8 mouse cellular contexts compared by ENCODE assay signal in the genomic region with DNA sequence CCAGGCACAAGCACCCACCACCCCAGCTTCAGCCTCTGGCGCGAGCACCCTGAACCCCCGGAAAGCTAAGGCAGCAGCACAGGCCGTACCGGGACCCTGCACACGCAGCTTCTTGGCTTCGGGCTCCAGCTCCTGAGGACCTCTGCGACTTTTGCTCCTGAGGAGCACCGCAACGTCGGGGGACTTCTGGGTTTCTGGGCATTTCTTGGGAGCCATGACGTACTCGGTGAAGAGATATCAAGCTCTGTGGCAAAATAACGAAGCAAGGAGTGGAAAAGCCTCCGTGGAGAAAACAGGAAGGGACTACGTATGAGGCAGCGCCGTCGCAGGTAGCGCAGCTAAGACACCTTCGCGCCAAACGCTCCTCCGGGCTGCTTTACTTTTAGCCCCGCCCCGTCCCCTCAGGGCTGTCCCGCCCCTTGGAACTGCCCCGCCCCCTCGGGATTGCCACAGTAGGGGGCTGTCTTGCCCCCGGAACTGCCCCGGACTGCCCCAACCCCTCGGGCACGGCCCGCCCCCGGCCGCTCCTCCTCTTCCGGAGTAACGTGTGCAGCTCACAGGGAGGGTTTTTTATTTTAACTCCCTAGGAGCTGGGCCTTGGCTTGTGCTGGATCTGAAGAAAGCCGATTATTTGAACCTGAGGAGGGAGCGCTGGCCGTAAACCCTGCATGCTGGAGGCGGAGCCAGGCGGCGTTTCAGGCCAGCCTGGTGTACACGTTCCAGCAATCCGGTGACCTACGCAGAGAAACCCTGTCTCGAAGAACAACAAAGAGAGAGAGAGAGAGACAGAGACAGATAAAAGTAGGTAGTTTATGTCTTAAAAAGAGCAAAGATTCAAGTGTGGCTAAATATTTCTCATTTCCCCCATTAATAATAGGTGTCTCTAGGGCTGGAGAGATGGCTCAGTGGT. TPM values are rescaled to one million over a fixed set of nuclear protein-coding genes. Genes with fewer than 3 reads are reported as not detected.
DNase-seq lines count a peak whose midpoint lies in the region; ATAC-seq lines count a peak whose summit lies in the region.

A gene (minus strand): TSS at position 382 of the 910 bp plus-strand sequence.

- H3K36me3 ChIP-seq in heart, embryonic 13.5 days, result peaks cover 16% of the 10 kb centered on the region
- peaks cover 6% of the 10 kb centered on the region for H3K36me3 ChIP-seq in liver, embryonic 12.5 days
- no peaks in the 10 kb centered on the region; the same call in 1 of the 2 replicates for H3K36me3 ChIP-seq in stomach, embryonic 15.5 days

- H3K9me3 ChIP-seq in heart, embryonic 13.5 days, result no peaks in the 10 kb centered on the region
- no peaks in the 10 kb centered on the region for H3K9me3 ChIP-seq in liver, embryonic 12.5 days (replicated peaks)
- H3K9me3 ChIP-seq in stomach, embryonic 15.5 days, result no peaks in the 10 kb centered on the region

- peak within 1 kb of the TSS; percentile 86 for H3K4me2 ChIP-seq in heart, embryonic 13.5 days
- H3K4me2 ChIP-seq in liver, embryonic 12.5 days, result peak within 1 kb of the TSS; percentile 99
- H3K4me2 ChIP-seq in stomach, embryonic 15.5 days, result peak within 1 kb of the TSS; percentile 89

- under 1% methylated on average over 48 of the region's 48 CpGs for WGBS in heart, embryonic 13.5 days
- WGBS in liver, embryonic 12.5 days (ENCODE audit: insufficient replicate concordance), result 1% methylated on average over 48 of the region's 48 CpGs
- under 1% methylated on average over 44 of the region's 48 CpGs for WGBS in stomach, embryonic 15.5 days

- H3K4me3 ChIP-seq in brown adipose tissue, adult 24 weeks (ENCODE audit: insufficient read depth, low read depth, low read length), result peak within 1 kb of the TSS; percentile 75
- peak within 1 kb of the TSS; percentile 67 for H3K4me3 ChIP-seq in heart, embryonic 13.5 days
- H3K4me3 ChIP-seq in liver, embryonic 12.5 days, result peak within 1 kb of the TSS; percentile 76
- H3K4me3 ChIP-seq in stomach, embryonic 15.5 days (replicated peaks), result peak within 1 kb of the TSS; percentile 64

- peak within 1 kb of the TSS; percentile 69 for H3K27ac ChIP-seq in brown adipose tissue, adult 24 weeks (replicated peaks; ENCODE audit: low read depth, low read length)
- peak within 1 kb of the TSS; percentile 93 for H3K27ac ChIP-seq in heart, embryonic 13.5 days (replicated peaks)
- H3K27ac ChIP-seq in liver, embryonic 12.5 days, result peak within 1 kb of the TSS; percentile 96
- peak within 1 kb of the TSS; percentile 97 for H3K27ac ChIP-seq in stomach, embryonic 15.5 days

- no peaks in the 10 kb centered on the region for H3K27me3 ChIP-seq in heart, embryonic 13.5 days (replicated peaks)
- no peaks in the 10 kb centered on the region for H3K27me3 ChIP-seq in liver, embryonic 12.5 days (replicated peaks)
- no peaks in the 10 kb centered on the region for H3K27me3 ChIP-seq in stomach, embryonic 15.5 days (replicated peaks)

- DNase-seq in CD4-positive, CD25-positive, alpha-beta regulatory T cell, adult 2 months (ENCODE audit: low read depth, low spot score), result peak; percentile 98
- DNase-seq in fat pad, adult 2 months (ENCODE audit: extremely low read depth, low read depth, low spot score), result peak; percentile 68
- DNase-seq in kidney, postnatal 10 days, result peak; percentile 98
- peak; percentile 87 to 93 for DNase-seq in natural killer cell, adult 2 months (ENCODE audit: low spot score in 2 of 2)

- peak within 1 kb of the TSS; percentile 87 for H3K9ac ChIP-seq in heart, embryonic 13.5 days
- peak within 1 kb of the TSS; percentile 82 for H3K9ac ChIP-seq in liver, embryonic 12.5 days
- H3K9ac ChIP-seq in stomach, embryonic 15.5 days, result peak within 1 kb of the TSS; percentile 42; the same call in 1 of the 2 replicates

- no peaks in the 10 kb centered on the region for H3K4me1 ChIP-seq in brown adipose tissue, adult 24 weeks (ENCODE audit: control insufficient read depth, insufficient read depth, insufficient read length, low read length)
- peaks cover 10% of the 10 kb centered on the region for H3K4me1 ChIP-seq in heart, embryonic 13.5 days
- H3K4me1 ChIP-seq in liver, embryonic 12.5 days, result peaks cover 23% of the 10 kb centered on the region
- 0 out of 2 replicates have a peak, but pooled peaks cover 5% of the 10 kb centered on the region for H3K4me1 ChIP-seq in stomach, embryonic 15.5 days

- peak; percentile 98 for ATAC-seq in heart, embryonic 13.5 days (ENCODE audit: extremely low read depth, insufficient number of reproducible peaks, low FRiP score, low TSS enrichment)
- ATAC-seq in liver, embryonic 12.5 days, result peak; percentile 99
- ATAC-seq in stomach, embryonic 15.5 days (ENCODE audit: insufficient read depth, low FRiP score, low read depth), result peak; percentile 99

RNA-seq across cellular contexts. Expression of the gene that starts here (rescaled TPM):
- polyA plus RNA-seq in brown adipose tissue, adult 24 weeks (2012; ENCODE audit: insufficient read depth, insufficient read length, missing spikeins), result 3.7 and 5.7 TPM in 2 replicates
- polyA plus RNA-seq in heart, embryonic 13.5 days (2015; fragmentation: Nextera tagmentation; extraction: Ambion mirVana), result 7.1 and 7.4 TPM in 2 replicates
- polyA plus RNA-seq in liver, embryonic 12.5 days (2016; fragmentation: Nextera tagmentation; extraction: Ambion mirVana), result 8.3 and 8.4 TPM in 2 replicates
- 18.2 and 18.5 TPM in 2 replicates for polyA plus RNA-seq in stomach, embryonic 15.5 days (2015; fragmentation: Nextera tagmentation; extraction: Ambion mirVana)

Comparison
In these comparisons a context has a peak if more than half of its experiments do, and no peak if none do; other contexts are left out.
1. Peak in every context shown above with its lines: DNase-seq, ATAC-seq, H3K4me3 ChIP-seq and H3K27ac ChIP-seq.